Mouse (Mus musculus): ENCODE measurements at regions not wholly inside any gene's neighbourhood (a gene's known extent, or its start where the extent isn't known, plus 50 kb on each side); places are given as distances from the start of the nearest gene placed in this dataset.

DNA sequence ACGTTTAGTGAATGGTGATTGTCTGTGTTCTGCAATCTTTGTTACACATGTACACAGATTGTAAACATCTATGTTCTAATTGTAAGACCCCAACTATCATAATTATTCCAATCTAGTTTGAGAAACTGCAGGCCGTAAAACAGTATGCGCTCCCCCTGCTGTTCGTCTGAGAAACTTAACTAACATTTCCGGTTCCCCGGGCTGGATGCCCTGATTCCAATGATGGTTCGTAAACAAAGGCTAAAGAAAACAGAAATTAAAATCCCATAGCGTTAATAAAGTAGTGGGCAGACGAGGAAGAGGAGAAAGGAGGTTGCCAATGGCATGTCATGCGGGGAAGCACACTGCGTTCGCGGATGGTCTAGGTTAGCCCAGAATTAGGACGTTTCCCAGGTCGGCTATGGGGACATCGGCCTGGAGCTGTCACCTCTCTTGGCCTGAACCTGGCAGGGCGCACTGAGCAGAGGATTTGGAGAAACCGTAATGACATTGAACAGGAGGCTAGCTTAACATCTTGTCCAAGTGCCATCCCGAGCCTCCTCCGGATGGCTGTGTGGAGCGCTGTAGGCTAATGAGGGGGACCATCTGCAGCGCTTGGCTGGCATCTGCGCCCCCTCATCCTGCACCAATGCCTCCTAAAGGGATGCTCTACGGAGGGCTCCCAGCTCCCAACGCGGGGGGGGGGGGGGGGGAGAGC is 55.7 kb upstream of the Hnrnpa3 start:
- DNase-seq: peak; percentile 74 to 81

DNA sequence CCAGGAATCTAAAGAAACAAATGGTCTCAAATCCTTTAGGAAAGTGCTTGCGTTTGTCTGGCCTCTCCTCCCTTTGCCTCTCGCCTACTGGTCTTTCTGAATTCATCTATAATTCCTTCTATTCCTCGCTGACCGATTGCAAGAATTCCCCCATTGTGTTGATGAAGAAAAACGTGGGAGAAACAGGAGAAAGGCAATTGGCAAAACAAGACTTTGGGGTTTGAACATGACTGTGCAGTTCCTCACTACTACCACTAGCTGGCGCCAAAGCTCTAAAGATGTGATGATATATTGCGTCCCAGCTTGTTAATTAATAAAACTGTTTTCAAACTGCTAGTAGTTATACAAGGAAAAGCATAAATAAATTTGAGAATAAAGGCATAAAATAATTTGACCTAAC is 53.4 kb upstream of the Hnrnpa3 start:
- peak; percentile 61 to 72 for DNase-seq

DNA sequence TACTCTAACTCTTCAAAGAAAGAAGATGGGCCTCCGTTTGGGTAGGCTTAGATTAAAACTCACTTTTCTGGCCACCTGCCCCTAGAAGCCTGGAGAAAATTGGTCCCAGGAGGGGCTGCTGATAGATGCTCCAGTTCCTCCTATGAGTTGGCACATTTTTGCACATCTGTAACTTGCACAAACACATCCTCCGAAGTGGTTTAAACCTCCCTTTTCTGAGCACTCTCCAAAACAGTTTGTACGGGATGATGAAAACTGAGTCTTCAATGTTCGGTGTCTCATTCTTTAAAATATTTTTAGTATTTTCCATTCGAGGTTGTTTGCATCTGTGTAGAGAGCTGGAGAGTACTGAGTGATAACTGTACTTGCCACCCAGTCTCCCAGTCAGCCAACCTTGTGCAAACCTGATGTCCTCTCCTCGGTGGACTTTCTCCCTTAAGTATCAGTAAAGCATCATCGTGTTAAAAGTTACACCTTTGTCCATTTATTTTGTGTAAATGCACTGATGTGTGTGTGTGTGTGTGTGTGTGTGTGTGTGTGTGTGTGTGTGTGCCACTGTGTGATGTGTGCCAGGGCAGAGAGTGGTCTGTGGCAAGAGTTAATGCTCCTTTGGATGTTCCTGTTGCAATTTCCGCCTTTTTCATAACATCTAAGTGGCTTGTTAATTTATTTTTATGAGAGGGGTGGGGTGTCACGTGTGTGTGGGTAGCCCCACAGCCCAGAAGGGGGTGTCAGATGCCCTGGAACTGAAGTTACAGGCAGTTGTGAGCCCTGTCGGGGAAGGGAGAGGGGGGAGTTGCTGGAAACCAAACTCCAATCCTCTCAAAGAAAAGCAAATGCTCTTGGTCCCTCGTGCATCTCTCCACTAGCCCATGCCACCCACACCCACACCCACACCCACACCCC is 51.8 kb upstream of the Hnrnpa3 start:
- peak in 1 of 2 experiments; percentile 43 for DNase-seq

DNA sequence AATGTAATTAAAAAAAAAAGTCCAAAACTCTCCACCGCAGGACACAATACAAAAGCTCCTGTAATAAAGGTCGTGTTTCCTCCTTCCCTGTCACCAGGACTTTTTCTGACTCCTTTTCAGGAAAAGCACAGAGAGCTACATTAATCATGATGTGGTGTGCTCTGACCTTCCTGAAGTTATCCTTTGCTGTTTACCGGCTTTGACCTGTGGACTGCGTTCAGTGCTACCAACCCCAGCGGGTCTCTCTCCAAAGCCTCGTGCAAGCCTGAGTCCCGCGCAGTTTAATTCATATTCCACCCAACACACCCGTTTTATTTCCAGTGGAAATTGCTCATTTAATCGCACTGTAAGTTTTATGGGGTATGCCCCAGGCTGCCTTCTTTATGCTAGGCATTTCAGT is 51.1 kb upstream of the Hnrnpa3 start:
- peak in 1 of 2 experiments; percentile 47 for DNase-seq

DNA sequence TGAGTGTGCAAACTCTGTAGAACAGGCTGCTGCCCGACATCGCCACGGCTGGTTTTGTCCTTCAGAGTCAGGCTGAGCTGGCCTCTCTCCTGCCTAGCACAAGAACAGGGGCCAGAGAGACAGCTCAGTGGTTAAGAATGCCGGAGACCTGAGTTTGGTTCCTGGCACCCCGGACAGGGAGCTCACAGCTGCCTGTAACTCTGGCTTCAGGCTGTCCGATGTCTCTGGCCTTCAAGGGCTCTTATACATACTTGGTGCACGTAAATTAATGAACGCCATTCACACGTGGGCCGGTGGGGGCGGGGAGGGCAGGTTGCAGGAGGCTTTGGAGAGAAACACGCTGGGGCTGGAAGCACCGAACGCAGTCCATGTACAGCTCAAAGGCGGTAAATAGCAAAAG is 50.6 kb upstream of the Hnrnpa3 start:
- peak; percentile 49 to 60 for DNase-seq

DNA sequence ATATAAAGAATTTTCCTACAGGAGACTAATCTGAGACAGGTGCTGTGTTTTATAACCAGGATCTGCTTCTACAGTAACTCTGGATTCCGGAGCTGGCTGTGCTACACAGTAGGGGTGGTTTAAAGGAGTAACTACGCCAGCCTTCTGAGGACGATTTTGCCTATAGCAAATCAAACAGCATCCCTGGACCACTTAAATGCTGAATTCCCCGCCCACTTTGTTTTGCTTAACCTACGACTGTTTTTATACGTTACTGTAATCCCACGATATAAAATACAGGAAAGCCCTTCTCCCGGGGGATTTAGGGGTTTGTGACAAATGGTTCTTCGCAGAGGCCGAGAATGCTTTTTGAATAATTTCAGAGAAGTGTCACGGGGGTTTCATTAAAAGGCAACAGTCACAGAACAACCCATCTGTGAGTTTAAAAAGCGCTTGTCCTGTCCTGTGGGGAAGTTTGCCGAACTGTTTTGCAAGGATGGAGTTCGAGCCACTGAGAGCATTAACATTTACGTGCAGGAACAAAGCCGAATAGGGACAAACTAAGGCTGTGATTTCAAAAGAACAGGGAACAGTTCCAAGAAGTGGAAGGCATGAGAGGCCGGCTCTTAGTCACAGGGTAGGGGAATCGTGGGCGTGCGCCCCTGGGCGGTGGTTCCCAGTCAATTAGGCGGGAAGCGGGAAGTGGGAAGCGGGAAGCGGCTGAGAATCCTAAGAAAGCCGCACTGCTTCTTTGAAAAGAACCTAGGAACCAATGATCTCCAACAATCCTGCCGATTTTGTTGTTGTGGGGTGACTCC is 49.7 kb upstream of the Hnrnpa3 start:
- DNase-seq: peak; percentile 44 to 64
